Mouse (Mus musculus): ENCODE results near the gene Plch2.

GRCm38 (mm10) chr4:155065970-155066833 is 9.6 kb upstream of the Plch2 start:
- TF ChIP-seq TAL1 (IDR thresholded peaks at IDR 0.05; ENCODE audit: low read length) (no peak), GATA1 (IDR thresholded peaks at IDR 0.05; ENCODE audit: low read length) (no peak)

Data from erythroblast, embryonic 14.5 days (primary cell).